Mouse (Mus musculus): ENCODE measurements around the gene C2. TPM values are rescaled to one million over a fixed set of nuclear protein-coding genes. Genes with fewer than 3 reads are reported as not detected.

The C2 gene
- polyA plus RNA-seq, 1 experiment: 0.43 TPM

DNA sequence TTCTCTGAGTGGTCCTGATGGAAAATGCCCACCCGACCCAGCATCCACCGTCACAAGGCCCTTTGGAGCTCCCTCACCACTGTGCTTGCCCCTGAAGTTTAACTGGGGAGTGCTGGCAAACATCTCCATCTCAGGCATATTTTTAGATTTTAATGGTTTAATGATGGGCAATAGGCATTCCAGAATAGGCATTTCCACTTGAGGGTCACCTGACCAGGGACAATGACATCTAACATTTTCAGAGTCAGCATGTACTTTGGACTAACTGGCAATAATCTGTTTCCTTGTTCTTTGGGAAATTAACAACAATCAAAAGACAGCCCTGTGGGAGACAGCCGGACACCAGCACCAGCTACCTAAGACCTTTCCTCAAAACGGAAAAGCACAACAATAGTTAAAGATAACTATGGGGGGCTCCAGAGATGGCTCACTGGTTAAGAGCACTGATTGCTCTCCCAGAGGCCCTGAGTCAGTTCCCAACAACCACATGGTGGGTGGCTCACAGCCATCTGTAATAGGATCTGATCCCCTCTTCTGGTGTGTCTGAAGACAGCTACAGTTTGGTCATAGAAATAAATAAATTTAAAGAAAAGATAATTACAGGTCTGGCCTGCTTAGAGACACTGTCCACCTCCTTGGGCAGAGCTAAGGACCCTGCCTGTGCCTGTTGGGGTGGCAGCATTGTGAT lies 45.2 kb upstream of the C2 start:
- TF ChIP-seq SRF (IDR thresholded peaks at IDR 0.05; ENCODE audit: control insufficient read depth, insufficient read length, low read depth): no peak
- TF ChIP-seq MYOG (IDR thresholded peaks at IDR 0.05; ENCODE audit: control insufficient read depth in 1 of 3, insufficient read depth in 1 of 3, insufficient read length in 2 of 3, low read depth in 2 of 3): no peak
- TF ChIP-seq MYOD1 (IDR thresholded peaks at IDR 0.05; ENCODE audit: control insufficient read depth in 1 of 3, insufficient read length in 2 of 3, low read depth in 2 of 3): no peak
- no peak for TF ChIP-seq POLR2A (IDR thresholded peaks at IDR 0.05; ENCODE audit: insufficient read length, low read depth)
- TF ChIP-seq USF1 (IDR thresholded peaks at IDR 0.05; ENCODE audit: low read depth): no peak
- no peak for TF ChIP-seq REST (IDR thresholded peaks at IDR 0.05; ENCODE audit: insufficient read depth, insufficient read length)
- no peak for TF ChIP-seq TCF12 (IDR thresholded peaks at IDR 0.05; ENCODE audit: insufficient read depth, poor library complexity, severe bottlenecking)
- no peak for TF ChIP-seq MAX (IDR thresholded peaks at IDR 0.05; ENCODE audit: low read depth)
- no peak for TF ChIP-seq TCF3 (IDR thresholded peaks at IDR 0.05; ENCODE audit: insufficient read length, low read depth)
- no peak for TF ChIP-seq POLR2AphosphoS2 (IDR thresholded peaks at IDR 0.05; ENCODE audit: insufficient read length, low read depth)
- TF ChIP-seq CEBPB (IDR thresholded peaks at IDR 0.05; ENCODE audit: insufficient read depth, poor library complexity, severe bottlenecking): no peak
- no peak for TF ChIP-seq E2F4 (IDR thresholded peaks at IDR 0.05; ENCODE audit: insufficient read depth)
- Histone ChIP-seq H3K27me3 (ENCODE audit: control insufficient read depth, insufficient read depth, insufficient read length) (no peaks in the 10 kb centered on the region), H3K79me2 (ENCODE audit: control insufficient read depth, insufficient read depth) (no peaks in the 10 kb centered on the region), H3K36me3 (ENCODE audit: control insufficient read depth, insufficient read depth) (no peaks in the 10 kb centered on the region), H3K4me2 (ENCODE audit: low read depth) (no peak overlapping the region), H3K4me3 (no peak overlapping the region), H3ac (ENCODE audit: control insufficient read depth, insufficient read length) (no peak overlapping the region)

DNA sequence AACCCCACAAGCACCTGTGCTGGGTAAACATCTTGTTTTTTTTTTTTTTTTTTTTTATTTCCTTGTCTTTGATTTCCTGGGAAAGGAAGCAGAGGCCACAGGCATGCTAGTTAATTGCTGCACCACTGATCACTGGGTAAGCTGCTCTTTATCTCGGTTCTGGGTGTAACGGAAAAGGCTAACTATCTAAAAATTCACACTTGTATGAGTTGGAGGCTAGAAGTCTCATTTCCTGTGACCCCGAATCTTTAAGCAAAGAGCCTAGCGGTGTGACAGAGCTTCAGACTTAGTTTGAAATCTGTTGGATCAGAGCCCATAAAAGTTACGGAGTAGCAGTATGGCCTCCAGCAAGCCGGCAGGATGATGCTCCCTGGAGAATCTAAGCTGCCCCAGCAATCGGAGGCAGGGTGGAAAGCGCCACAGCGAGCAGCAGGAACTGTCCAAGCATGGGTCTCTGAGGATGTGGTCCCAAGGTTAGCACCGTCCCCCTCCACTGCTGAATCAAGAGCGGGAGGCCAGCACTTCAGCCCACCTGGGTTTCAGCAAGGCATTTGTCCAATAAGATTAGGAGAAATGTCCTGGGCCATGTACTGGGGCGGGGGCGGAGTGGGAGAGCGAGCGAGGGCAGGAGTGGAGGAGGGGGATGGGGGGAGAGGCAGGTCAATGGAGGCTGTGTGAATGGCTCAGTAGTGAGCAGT lies 43.4 kb upstream of the C2 start:
- Histone ChIP-seq H3K27me3 (ENCODE audit: control insufficient read depth, insufficient read depth, insufficient read length) (no peaks in the 10 kb centered on the region), H3K36me3 (ENCODE audit: control insufficient read depth, insufficient read depth) (no peaks in the 10 kb centered on the region), H3K79me2 (ENCODE audit: control insufficient read depth, insufficient read depth) (no peaks in the 10 kb centered on the region), H3ac (ENCODE audit: control insufficient read depth, insufficient read length) (no peak overlapping the region), H3K4me3 (no peak overlapping the region), H3K4me2 (ENCODE audit: low read depth) (no peak overlapping the region)
- no peak for TF ChIP-seq POLR2A (IDR thresholded peaks at IDR 0.05; ENCODE audit: insufficient read length, low read depth)
- TF ChIP-seq TCF3 (IDR thresholded peaks at IDR 0.05; ENCODE audit: insufficient read length, low read depth): no peak
- TF ChIP-seq E2F4 (IDR thresholded peaks at IDR 0.05; ENCODE audit: insufficient read depth): no peak
- TF ChIP-seq MYOD1 (IDR thresholded peaks at IDR 0.05; ENCODE audit: control insufficient read depth in 1 of 3, insufficient read length in 2 of 3, low read depth in 2 of 3): no peak
- no peak for TF ChIP-seq CEBPB (IDR thresholded peaks at IDR 0.05; ENCODE audit: insufficient read depth, poor library complexity, severe bottlenecking)
- no peak for TF ChIP-seq MAX (IDR thresholded peaks at IDR 0.05; ENCODE audit: low read depth)
- no peak for TF ChIP-seq SRF (IDR thresholded peaks at IDR 0.05; ENCODE audit: control insufficient read depth, insufficient read length, low read depth)
- TF ChIP-seq TCF12 (IDR thresholded peaks at IDR 0.05; ENCODE audit: insufficient read depth, poor library complexity, severe bottlenecking): no peak
- TF ChIP-seq POLR2AphosphoS2 (IDR thresholded peaks at IDR 0.05; ENCODE audit: insufficient read length, low read depth): no peak
- TF ChIP-seq USF1 (IDR thresholded peaks at IDR 0.05; ENCODE audit: low read depth): no peak
- TF ChIP-seq REST (IDR thresholded peaks at IDR 0.05; ENCODE audit: insufficient read depth, insufficient read length): no peak
- TF ChIP-seq MYOG (IDR thresholded peaks at IDR 0.05; ENCODE audit: control insufficient read depth in 1 of 3, insufficient read depth in 1 of 3, insufficient read length in 2 of 3, low read depth in 2 of 3): no peak

DNA sequence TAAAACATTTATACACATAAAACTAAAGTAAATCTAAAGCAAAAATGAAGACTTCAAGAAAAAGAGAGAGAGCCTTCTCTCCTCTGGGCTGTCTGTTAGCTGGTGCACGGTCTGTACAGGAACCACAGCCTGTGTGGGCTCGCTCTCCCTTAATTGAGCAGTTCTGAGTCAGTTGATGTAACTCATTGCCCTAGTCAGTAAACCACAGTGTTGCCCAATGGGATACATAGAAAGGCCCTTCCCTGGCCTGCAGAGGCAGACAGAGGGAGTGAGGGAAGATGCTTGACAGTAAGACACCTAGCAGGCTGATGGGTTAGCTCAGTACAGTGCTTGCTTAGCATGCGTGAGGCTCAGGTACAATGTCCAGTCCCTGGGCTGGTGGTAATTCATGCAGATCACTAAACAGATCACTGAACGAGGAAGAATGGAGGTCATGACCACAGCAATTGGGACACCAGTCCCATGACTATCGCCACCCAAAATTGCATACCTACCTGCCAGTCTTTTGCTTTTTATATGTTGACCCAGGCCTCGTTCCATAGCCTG lies 40.0 kb upstream of the C2 start:
- no peak overlapping the region for H3K4me3 ChIP-seq
- H3K27me3 ChIP-seq (ENCODE audit: control insufficient read depth, insufficient read depth, insufficient read length): no peaks in the 10 kb centered on the region
- H3K36me3 ChIP-seq (ENCODE audit: control insufficient read depth, insufficient read depth): peaks cover 4% of the 10 kb centered on the region
- no peak overlapping the region for H3K4me2 ChIP-seq (ENCODE audit: low read depth)
- no peaks in the 10 kb centered on the region for H3K79me2 ChIP-seq (ENCODE audit: control insufficient read depth, insufficient read depth)
- H3ac ChIP-seq (ENCODE audit: control insufficient read depth, insufficient read length): no peak overlapping the region
- no peak for TF ChIP-seq TCF3 (IDR thresholded peaks at IDR 0.05; ENCODE audit: insufficient read length, low read depth)
- no peak for TF ChIP-seq SRF (IDR thresholded peaks at IDR 0.05; ENCODE audit: control insufficient read depth, insufficient read length, low read depth)
- TF ChIP-seq MYOD1 (IDR thresholded peaks at IDR 0.05; ENCODE audit: control insufficient read depth in 1 of 3, insufficient read length in 2 of 3, low read depth in 2 of 3): no peak
- TF ChIP-seq E2F4 (IDR thresholded peaks at IDR 0.05; ENCODE audit: insufficient read depth): no peak
- no peak for TF ChIP-seq TCF12 (IDR thresholded peaks at IDR 0.05; ENCODE audit: insufficient read depth, poor library complexity, severe bottlenecking)
- TF ChIP-seq MYOG (IDR thresholded peaks at IDR 0.05; ENCODE audit: control insufficient read depth in 1 of 3, insufficient read depth in 1 of 3, insufficient read length in 2 of 3, low read depth in 2 of 3): no peak
- no peak for TF ChIP-seq POLR2AphosphoS2 (IDR thresholded peaks at IDR 0.05; ENCODE audit: insufficient read length, low read depth)
- no peak for TF ChIP-seq MAX (IDR thresholded peaks at IDR 0.05; ENCODE audit: low read depth)
- no peak for TF ChIP-seq REST (IDR thresholded peaks at IDR 0.05; ENCODE audit: insufficient read depth, insufficient read length)

DNA sequence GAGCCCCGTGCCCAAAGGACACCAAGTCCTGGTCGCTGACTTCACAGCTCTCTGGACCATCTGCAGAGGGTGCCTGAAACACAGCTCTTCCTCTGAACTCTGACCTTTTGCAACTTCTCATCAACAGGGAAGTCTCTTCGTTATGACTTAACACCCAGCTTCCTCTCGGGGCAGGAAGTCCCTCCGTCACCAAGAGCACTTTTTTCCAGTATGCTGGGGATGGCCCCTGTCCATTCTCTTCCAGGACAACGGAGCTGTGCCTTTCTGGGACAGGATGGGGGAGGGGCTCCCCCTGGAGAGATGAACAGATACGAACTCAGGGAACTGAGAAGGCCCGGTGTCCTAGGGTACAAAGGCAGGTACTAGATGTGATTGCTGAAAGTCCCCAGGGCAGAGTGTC lies 36.8 kb upstream of the C2 start:
- Histone ChIP-seq H3K4me3 (no peak overlapping the region), H3K79me2 (ENCODE audit: control insufficient read depth, insufficient read depth) (no peaks in the 10 kb centered on the region), H3K36me3 (ENCODE audit: control insufficient read depth, insufficient read depth) (peaks cover 4% of the 10 kb centered on the region), H3K4me2 (ENCODE audit: low read depth) (no peak overlapping the region), H3K27me3 (ENCODE audit: control insufficient read depth, insufficient read depth, insufficient read length) (no peaks in the 10 kb centered on the region), H3ac (ENCODE audit: control insufficient read depth, insufficient read length) (no peak overlapping the region)
- TF ChIP-seq REST (IDR thresholded peaks at IDR 0.05; ENCODE audit: insufficient read depth, insufficient read length) (no peak), MAX (IDR thresholded peaks at IDR 0.05; ENCODE audit: low read depth) (no peak), USF1 (IDR thresholded peaks at IDR 0.05; ENCODE audit: low read depth) (no peak), MYOG (IDR thresholded peaks at IDR 0.05; ENCODE audit: control insufficient read depth in 1 of 3, insufficient read depth in 1 of 3, insufficient read length in 2 of 3, low read depth in 2 of 3) (no peak), POLR2AphosphoS2 (IDR thresholded peaks at IDR 0.05; ENCODE audit: insufficient read length, low read depth) (no peak), TCF12 (IDR thresholded peaks at IDR 0.05; ENCODE audit: insufficient read depth, poor library complexity, severe bottlenecking) (no peak), TCF3 (IDR thresholded peaks at IDR 0.05; ENCODE audit: insufficient read length, low read depth) (no peak), SRF (IDR thresholded peaks at IDR 0.05; ENCODE audit: control insufficient read depth, insufficient read length, low read depth) (no peak), E2F4 (IDR thresholded peaks at IDR 0.05; ENCODE audit: insufficient read depth) (no peak), MYOD1 (IDR thresholded peaks at IDR 0.05; ENCODE audit: control insufficient read depth in 1 of 3, insufficient read length in 2 of 3, low read depth in 2 of 3) (no peak), CEBPB (IDR thresholded peaks at IDR 0.05; ENCODE audit: insufficient read depth, poor library complexity, severe bottlenecking) (no peak), POLR2A (IDR thresholded peaks at IDR 0.05; ENCODE audit: insufficient read length, low read depth) (no peak)

Measured in myocyte (in vitro differentiated cells).